Mouse (Mus musculus): ENCODE results near the gene Utp4. TPM values are rescaled to one million over a fixed set of nuclear protein-coding genes. Genes with fewer than 3 reads are reported as not detected.

Utp4 gene
- total RNA-seq, 2 experiments from 2014 or later, result 18.0 to 21.0 TPM

Other genes with a start within 250 kb of the Utp4 start
- gene Tango6, start 210.6 kb upstream of the Utp4 start, total RNA-seq (2021), result 10 to 100 TPM; 10.2 to 11.5 TPM
- under 1 TPM; 0.59 to 0.69 TPM for gene Has3, start 23.4 kb upstream of the Utp4 start, total RNA-seq (2021)
- gene Sntb2, start 42.1 kb downstream of the Utp4 start, total RNA-seq (2021), result 1 to 10 TPM; 5.0 to 5.6 TPM
- 10 to 100 TPM; 61.1 to 64.6 TPM for gene Vps4a, start 137.6 kb downstream of the Utp4 start, total RNA-seq (2021)
- 10 to 100 TPM; 38.3 to 41.6 TPM for gene Pdf, start 155.0 kb downstream of the Utp4 start, total RNA-seq (2021)
- 10 to 100 TPM; 15.0 to 16.1 TPM for gene Cog8, start 163.1 kb downstream of the Utp4 start, total RNA-seq (2021)
- 10 to 100 TPM; 13.7 to 21.5 TPM for gene Nip7, start 163.2 kb downstream of the Utp4 start, total RNA-seq (2021)
- not detected for gene Tmed6, start 172.0 kb downstream of the Utp4 start, total RNA-seq (2021)
- gene Terf2, start 202.9 kb downstream of the Utp4 start, total RNA-seq (2021), result 10 to 100 TPM in 1 of 2 experiments, 1 to 10 TPM in 1; 8.6 to 11.4 TPM